Mouse (Mus musculus): Measurements from ENCODE around the gene Npcd.

GRCm38 (mm10) chr15:79794173-79794572, 39.9 kb downstream of the Npcd start:
- TF ChIP-seq POLR2A (IDR thresholded peaks at IDR 0.05; ENCODE audit: borderline replicate concordance, control insufficient read depth, low read depth, low read length) (no peak), CTCF (IDR thresholded peaks at IDR 0.05; ENCODE audit: control insufficient read depth, insufficient read depth, low read length) (no peak)

Data from bone marrow, adult 2 months (tissue).